Mouse (Mus musculus): ENCODE results near the gene Caskin1.

The Caskin1 gene

DNA sequence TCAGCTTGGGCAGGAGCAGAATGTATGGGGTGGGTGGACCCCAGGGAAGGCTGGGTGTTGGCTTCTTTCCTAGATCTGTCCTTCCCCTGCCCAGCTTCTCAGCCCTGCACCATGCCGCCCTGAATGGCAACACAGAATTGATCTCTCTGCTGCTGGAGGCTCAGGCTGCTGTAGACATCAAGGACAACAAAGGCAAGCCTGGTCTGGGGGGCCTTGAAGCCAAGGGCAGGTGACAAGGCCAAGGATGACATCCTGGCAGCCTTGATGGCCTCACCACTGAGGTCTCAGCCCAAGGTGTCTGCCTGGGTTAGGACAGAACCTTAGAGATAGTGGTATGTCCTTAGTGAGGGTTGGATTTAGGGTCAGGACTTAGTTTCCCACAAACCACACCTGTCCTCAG lies 7.6 kb downstream of the Caskin1 start:
- DNase-seq = no peak

DNA sequence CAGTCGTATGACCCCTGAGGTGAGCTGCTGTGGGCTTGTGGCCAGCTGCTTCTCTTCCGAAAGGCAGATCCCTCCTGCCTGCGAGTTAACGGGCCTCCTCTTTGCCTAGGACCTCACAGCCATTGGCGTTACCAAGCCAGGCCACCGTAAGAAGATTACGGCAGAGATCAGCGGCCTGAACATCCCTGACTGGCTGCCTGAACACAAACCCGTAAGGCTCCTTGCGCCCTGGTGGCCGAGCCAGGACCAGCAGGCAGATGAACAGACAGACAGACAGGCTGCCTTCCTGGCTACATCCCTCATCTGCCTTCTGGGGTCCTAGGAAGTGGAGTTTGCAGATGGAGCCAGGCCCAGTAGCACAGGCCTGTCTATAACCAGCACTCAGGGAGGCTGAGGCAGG lies 13.8 kb downstream of the Caskin1 start:
- no peak for DNase-seq

DNA sequence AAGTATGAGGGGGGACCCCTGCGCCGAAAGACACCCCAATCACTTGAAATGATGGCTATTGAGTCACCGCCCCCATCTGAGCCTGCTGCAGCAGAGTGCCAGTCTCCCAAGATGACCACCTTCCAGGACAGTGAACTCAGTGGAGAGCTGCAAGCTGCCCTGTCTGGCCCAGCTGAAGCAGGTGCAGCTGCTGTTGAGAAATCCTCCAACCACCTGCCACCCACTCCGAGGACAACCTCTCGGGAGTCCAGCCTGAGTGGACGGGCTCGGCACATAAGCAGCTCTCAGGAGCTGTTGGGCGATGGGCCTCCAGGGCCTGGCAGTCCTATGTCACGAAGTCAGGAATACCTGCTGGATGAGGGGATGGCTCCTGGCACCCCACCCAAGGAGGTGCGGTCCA lies 15.7 kb downstream of the Caskin1 start:
- no peak for DNase-seq

DNA sequence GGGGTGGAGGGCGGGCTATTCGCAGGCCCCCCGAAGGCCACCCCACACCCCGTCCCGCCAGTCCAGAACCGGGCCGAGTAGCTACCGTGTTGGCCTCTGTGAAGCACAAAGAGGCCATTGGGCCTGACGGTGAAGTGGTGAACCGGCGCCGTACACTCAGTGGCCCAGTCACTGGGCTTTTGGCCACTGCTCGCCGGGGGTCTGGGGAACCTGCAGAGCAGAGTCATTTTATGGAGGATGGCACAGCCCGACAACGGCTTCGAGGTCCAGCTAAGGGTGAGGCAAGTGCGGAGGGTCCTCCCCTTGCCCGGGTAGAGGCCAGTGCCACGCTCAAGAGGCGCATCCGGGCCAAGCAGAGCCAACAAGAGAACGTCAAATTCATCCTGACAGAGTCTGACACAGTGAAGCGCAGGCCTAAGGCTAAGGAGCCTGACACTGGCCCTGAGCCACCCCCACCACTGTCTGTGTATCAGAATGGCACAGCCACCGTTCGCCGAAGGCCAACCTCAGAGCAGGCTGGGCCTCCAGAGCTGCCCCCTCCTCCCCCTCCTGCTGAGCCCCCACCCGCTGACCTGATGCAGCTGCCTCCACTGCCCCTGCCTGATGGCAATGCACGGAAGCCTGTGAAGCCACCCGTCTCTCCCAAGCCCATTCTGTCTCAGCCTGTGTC lies 17.0 kb downstream of the Caskin1 start:
- DNase-seq = no peak

DNA sequence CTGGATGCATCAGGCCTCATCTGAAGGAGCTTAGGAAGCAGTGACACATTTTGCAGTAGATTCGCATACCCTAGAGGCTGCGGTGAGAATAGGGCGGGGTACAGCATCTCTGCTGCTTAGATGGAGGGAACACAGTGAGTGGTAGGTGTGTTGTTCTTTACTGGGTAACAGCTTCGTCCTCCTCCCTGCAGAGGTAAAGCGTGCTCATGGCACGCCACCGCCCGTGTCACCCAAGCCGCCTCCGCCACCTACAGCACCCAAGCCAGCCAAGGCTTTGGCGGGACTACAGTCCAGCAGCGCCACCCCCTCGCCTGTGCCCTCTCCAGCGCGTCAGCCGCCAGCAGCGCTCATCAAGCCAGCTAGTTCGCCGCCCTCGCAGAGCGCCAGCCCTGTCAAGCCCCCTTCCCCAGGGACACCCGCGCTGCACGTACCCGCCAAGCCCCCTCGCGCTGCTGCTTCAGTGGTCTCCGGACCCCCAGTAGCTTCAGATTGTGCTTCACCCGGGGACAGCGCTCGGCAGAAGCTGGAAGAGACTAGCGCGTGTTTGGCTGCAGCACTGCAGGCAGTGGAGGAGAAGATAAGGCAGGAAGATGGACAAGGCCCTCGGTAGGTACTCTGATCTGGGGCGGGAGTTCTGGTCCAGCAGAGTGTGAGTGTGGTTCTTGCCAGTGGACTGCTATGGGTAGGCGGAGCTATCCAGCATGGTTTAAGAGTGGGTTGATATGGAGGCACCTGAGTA lies 18.1 kb downstream of the Caskin1 start:
- DNase-seq = no peak

DNA sequence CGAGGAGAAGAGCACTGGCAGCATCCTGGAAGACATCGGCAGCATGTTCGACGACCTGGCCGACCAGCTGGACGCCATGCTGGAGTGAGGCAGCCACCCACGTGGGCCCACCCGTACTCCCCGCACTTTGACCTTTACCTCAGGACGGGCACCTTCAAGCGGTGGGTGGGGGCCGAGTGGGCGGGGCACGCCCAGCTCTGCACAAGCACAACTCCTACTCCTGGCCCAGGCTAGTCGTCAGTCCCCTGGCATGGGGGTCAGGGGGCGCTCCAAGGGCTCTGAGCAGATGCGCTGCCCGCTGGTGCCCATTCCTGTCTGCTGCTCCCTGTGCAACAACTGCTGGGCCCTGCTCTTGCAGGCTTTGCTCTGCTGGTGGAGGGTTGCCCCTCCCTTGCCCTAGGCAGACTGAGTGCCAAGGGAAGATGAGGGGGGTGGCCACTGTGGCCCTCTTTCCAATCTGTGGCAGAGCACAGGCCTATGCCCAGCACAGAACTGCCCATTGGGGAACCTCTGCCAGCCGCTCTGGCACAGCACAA lies 18.8 kb downstream of the Caskin1 start:
- DNase-seq = no peak

DNA sequence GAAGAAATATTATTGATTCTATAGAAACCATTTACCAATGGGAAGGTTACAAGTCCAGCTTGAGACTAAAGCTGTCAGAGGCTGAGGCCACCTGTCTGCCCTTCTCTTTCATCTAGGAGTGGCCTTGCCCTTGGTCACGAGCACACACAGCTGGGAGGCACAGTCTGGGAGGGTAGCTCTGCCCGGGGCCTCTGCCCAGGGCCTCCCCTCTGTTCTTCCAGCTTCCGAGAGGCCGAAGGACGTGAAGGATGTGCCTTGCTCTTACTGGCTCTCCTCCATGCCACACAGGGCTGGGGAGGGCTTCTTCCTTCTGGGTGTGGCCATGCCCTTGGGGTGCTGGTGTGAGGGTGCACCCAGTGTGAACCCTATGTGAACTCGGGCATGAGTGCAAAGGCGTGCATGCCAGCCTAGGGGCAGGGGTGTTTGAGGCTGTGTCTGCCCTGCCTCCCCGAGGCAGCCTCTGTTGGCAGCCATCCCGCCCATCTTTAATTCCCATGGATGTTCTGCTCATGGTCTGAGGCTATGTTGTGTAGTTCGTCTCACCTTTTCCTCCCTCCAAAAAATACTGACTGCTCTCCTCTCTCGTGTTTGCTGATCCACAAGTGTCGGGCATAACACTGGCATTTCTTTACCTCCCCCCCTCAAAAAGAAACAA lies 19.5 kb downstream of the Caskin1 start:
- no peak for DNase-seq

DNA sequence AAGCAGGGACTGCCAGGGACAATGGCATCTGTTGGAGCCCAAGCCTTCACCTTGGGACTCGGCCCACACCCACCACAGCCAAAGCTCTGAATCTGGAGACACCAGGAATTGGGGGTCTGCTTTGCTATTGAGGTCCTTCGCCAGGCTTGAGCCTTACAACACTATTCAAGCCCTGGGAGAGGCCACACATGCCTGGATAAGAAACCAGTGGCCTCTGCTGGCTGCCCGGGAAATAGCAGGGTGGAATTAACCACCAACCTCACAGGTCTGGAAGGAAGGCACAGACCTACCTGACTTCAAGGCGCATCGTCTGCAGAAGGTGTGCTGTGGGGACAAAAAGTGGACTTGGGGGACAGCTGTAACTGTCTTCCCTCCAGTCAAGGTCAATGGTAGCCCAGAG lies 25.2 kb downstream of the Caskin1 start:
- peak in 1 of 2 experiments; percentile 24 for DNase-seq

DNA sequence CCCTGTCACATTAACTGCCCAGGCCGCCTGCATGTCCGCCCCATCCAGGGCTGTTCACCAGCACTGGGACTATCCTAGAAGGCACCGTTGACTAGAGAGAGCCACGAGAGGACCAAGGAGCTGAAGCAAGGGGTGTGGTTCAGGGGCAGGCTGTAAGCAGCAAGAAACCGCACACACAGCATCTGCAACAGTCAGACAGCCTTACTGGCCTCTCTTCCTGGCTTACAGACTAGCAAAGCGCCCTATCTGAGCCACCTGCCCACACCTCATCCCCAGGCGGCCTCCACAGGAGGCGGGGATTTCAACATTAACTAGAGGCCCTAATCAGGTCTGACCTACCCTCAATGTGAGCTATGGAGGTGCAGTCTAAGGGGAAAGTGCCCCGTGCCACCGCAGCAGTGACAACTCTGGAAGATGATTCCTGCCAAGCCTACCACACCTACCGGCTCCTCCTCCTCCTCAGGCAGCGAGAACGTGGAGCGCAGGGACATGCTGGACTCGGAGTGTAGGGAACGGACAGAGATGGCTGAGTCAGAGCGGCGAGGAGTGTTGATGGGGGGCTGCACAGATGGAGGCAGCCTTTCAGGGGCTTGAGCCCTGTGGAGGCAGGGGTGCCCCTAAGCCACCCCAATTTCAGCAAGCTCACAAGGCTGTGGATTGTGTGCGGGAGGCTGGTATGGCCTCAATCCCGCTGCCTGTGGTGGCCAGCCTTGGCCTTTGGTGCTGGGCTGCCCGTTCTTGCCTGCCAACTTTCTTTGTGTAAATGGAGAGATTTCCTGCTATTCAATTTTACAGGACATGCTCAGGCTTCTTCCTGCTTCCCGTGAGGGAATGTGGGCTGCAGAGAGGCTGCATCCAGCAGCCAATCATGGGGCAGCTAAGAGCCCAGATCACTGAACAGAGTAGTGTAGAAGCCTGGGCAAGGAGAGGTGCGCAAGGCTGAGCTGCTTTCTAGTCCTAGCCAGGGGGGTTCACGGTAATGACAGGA lies 26.2 kb downstream of the Caskin1 start:
- no peak for DNase-seq

DNA sequence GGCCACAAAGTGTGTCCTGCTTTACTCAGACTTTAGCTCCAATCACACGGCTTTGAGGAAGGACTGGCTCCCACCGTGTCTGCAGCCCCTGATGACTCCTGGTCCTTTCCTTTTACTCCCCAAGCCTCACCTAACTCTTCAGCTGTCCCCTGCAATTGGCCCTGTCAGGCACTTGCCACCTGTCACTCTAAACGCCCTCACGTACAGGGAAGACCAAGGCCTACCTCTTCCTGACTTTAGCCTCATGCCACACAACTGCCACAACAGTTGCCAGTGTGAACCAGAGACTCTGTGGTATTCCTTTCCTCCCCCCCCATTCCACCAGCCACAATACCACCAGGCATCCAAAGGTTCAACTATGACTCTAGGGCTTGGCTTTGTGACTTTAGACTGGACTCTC lies 32.0 kb downstream of the Caskin1 start:
- DNase-seq = no peak

DNA sequence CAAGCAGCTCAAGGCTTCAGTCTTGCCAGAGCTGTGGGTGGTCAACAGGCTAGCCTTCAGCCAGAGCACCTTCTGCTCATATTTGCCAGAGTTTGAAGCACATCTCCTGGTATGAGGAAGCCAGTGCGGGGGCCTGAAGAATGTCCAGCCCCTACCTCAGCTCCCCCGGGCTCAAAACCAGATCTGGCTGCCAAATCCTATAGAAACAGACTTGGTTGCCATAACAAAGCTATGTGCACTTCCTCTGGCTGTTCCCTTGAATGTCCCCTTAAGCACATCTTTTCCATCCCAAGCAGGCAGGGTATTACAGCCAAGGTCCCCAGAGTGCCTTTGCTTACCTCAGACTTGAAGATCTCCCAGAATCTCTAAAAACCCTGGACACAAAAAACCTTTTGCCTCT lies 36.3 kb downstream of the Caskin1 start:
- DNase-seq = no peak

DNA sequence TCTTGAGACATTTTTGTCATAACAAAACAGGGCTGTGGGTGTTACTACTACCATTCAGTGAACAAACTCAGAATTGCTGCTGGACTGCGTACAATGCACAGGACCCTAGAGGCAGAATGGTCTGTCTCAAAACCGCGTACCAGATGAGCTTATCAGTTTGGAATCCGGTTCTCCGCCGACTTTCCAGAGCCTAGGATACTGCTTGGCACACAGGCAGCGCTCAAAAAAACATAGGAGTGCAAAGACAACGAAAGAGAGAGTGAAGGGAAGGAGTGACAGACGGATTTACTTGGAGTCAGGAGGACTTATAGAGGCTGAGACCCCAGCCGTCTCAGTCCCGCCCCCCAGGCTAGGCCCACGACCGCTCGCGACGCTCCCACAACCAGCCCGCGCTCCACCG lies 38.9 kb downstream of the Caskin1 start:
- DNase-seq = no peak

DNA sequence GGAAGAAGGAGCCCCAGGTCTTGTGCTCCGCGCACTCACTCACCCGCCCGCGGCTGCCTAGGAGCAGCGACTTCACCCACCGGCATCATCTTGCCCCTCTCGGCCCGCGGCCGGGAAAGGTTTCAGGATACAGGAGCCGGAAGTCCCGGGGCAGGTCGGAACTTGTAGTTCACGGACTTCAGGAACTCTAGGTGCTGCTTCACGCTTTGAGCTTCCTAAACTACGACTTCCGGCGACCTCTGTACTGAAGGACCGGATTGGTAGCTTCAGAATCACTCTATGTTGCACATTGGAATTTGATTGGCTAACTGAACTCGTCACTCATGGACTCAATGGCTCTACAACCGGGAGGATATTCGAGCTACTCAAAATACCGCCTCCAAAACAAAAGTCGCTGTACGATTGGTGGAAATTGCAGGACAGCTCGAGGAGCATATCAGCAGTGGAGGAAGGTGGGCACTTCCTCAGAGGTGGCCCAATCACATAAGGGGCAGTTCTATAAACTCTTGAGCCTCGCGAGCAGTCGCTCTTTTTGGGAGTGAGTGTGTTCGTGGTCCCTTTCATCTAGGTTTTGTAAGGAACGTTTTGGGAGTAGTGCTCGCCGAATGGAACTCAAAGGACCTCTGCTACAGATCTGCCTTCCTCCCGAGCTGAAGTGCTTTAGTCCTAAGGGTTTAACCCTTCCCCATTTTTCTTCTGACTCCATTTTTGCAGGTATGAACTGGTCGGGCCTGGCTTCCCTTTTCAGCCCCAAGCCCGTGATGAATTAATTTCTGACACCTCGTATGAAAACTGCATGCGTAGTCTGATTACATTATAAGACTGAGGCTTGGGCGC lies 39.5 kb downstream of the Caskin1 start, which contains the start of gene Traf7:
Gene Traf7 (minus strand): TSS at position 216 of the 837 bp plus-strand sequence.
- DNase-seq = peak; percentile 85 to 91

DNA sequence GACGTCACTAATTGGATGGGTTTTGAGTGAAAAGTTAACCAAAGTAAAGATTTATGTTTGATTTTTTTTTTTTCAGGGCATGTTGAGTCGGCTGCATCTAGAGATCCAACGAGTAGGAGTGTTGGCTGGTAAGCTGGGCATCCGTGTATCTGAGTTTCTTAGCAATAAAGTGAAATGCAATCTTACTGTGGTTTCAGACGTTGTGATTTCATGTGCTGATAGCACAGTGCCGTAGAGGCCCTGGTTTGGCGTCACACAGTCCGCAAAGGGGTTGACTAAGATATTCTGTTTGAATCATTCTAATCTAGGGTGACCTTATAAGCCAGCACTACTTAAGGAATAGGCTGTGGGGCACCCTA lies 40.1 kb downstream of the Caskin1 start:
- no peak for DNase-seq

DNA sequence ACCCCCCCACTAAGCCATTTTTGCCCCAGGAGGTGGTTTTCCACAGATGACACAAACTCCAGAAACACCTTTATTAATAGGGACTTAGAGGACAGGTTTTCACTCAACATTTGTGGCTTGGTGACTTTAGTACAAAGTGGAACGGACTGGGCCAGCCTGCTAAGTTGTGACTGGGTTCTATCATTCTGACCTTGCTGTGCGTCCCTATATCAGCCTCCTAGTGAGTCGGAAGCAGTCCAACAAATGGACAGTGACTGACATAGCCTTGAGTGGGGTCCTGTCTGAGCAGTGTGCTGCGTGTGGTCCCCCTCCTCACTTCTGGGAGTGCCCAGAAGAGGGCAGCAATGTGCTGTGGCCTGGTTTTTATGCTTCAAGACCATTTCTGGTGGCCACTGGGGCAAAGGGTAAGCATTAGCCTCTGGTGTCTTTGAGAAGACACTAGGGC lies 40.6 kb downstream of the Caskin1 start:
- peak; percentile 53 to 63 for DNase-seq

DNA sequence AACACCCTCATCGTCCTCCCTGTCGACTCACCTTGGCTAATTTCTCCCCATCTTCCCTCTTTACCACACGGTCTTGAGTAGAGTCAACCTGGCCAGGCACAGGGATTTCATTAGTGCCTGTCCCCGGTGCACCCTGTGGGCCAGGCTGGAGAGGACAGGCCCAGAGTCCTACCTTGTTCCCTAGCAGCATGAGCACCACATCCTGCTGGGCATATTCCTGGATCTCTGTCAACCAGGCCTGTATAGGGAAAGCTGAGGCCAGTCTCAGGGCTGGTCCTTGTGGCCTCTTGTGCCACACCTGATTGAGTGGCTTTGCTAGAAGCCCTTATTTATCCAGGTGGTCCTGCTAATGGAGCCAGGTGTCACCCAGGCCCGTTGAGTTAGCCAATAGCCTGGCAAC lies 41.5 kb downstream of the Caskin1 start:
- no peak for DNase-seq

DNA sequence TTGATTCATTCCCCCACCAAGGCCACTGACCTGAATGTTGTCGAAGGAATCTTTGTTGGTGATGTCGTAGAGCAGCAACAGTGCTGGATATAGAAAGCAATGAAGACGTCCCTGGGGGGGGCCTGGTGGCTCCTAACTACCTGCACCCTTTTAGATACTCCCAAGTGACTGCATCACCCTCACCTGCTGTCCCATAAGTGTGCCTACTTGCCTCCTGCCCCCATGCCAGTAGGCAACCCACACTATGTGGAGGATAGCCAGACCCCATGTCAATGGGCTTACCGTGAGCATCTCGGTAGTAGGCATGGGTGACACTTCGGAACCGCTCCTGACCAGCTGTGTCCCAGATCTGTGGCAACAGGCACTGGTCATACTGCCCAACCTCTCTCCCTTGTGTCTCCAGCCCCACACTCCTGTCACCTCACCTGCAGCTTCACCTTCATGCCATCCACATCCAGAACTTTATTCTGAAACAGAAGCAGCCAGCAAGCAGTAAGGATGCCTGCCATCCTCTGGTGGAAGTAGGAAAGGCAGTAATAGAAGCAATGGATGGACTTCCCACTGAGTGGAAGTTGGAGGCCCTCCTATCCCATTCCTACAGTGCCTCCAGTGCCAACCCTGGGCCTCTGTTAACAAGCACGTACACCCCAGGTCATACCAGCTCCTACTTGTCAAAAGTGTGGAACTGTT lies 42.1 kb downstream of the Caskin1 start:
- no peak for DNase-seq

DNA sequence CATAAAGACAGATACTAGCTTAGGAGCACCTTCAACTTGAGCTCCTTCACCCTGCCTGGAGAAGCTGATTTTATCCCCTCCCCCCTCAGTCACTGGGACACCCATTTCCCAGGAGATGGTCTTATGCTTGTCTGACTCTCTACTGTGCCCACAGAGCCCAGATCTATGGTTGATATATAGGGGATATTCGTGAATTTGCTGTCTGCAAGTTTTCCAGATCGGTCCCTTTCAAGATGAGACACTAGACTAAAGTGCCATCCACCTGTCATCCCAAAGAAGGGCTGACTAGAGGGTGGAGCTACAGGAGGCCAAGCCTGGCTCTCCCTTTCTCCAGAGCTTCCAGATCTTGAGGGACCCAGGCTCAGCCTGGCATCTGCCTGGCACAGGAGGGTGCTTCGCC lies 42.7 kb downstream of the Caskin1 start:
- no peak for DNase-seq

DNA sequence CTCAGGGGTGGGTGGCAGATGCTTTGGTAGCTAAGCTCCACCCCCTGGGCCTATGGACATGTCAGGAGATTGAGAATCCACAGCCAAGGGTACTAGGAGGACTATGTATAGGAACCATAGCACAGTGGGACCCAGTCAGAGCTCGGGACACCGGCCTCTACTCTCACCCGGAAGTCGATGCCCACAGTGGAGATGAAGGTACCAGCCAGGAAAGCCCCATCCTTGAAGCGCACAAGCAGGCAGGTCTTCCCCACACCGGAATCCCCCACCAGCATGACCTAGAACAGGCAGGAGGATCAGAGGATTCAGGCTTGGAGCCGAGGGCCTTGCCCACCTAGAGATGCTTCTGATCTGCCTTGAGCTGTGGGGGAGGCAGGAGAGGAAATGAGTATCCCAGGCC lies 43.6 kb downstream of the Caskin1 start:
- DNase-seq = no peak

DNA sequence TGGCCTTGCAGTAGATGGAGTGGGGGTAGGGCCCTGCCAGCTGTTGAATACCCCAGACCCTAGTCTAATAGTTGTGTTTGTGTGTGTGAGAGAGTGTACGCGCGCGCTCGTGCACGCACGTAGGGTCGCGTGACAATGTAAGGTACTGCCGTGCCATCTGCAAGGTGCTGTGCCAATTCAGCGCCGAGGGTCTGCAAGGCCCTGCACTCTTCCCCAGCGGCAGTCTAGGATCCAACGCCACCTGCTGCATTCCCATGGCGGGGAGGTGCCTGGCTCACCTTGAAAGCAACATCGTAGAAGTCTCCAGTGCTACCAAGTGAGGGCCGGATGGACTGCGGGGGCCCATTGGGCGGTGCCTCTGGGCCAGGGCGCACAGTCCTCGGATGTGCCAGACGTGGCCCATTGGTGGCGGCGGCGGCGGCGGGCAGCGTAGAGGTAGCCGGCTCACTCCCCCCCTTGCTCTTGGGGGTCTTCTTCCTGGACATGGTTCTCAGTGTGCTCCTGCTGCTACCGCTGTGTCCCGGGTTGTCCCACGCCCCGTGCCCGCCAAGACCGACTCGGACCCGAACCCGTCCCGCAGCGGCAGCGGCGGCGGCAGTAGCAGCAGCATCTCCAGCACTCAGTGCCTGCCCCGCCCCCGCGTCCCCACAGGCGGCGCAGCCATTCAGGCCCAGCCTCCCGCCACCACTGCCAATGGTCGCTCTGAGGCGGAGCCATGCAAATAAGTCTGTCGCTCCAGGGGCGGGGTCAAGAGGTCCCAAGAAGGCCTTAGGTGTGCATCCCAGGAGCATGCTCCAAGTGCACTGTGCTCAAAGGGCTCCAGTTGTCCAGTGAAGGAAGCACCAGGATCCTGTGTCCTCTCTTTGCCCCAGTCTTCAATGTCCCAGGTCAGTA lies 44.9 kb downstream of the Caskin1 start:
- peak; percentile 81 to 88 for DNase-seq

All from thymus, postnatal 36 days (tissue).